Mouse (Mus musculus) liver, embryonic 11.5 days (tissue): ENCODE results near the gene Phc2. TPM values are rescaled to one million over a fixed set of nuclear protein-coding genes. Genes with fewer than 3 reads are reported as not detected.

Experiments
- ATAC-seq: fragments of 200-750 bp; cut with Nextera tagmentation; replicated peaks from 2 replicates; pipeline ENCODE4 v1.8.0; 2017; ENCODE audit warnings: moderate number of reproducible peaks, mild to moderate bottlenecking, moderate TSS enrichment, moderate library complexity; ENCODE audit not compliant: low FRiP score
- DNase-seq: peaks from one replicate; pipeline ENCODE4 v3.0.0-alpha.2; 2017; ENCODE audit warnings: low spot score
- H3K27ac ChIP-seq: fragments of 300-500 bp; sonication (generic); 2 replicates; pipeline ENCODE4 v1.5.1; 2014; ENCODE audit warnings: mild to moderate bottlenecking, low read depth, low read length, control low read depth
- H3K27me3 ChIP-seq: fragments of 300-500 bp; sonication (generic); replicated peaks from 2 replicates; pipeline ENCODE4 v1.6.1; 2014; ENCODE audit warnings: low read length, mixed read lengths; ENCODE audit not compliant: control insufficient read depth, insufficient read depth
- H3K36me3 ChIP-seq: fragments of 300-500 bp; sonication (generic); 2 replicates; pipeline ENCODE4 v1.6.1; 2014; ENCODE audit warnings: mild to moderate bottlenecking, low read length, moderate library complexity, mixed read lengths; ENCODE audit not compliant: control insufficient read depth, insufficient read depth
- H3K4me1 ChIP-seq: fragments of 300-500 bp; sonication (generic); replicated peaks from 2 replicates; pipeline ENCODE4 v1.6.1; 2014; ENCODE audit warnings: low read length, mixed read lengths; ENCODE audit not compliant: control insufficient read depth, insufficient read depth
- H3K4me2 ChIP-seq: fragments of 300-500 bp; sonication (generic); 2 replicates; pipeline ENCODE4 v1.6.1; 2014; ENCODE audit warnings: mild to moderate bottlenecking, control low read depth, moderate library complexity
- H3K4me3 ChIP-seq: fragments of 300-500 bp; sonication (generic); 2 replicates; pipeline ENCODE4 v1.5.1; 2014; ENCODE audit warnings: low read depth, low read length, control low read depth
- H3K9ac ChIP-seq: fragments of 300-500 bp; sonication (generic); 2 replicates; pipeline ENCODE4 v1.6.1; 2014; ENCODE audit warnings: low read depth, low read length, control low read depth
- H3K9me3 ChIP-seq: fragments of 300-500 bp; sonication (generic); 2 replicates; pipeline ENCODE4 v1.6.1; 2016; ENCODE audit warnings: low read length, inconsistent platforms, mixed read lengths; ENCODE audit not compliant: control insufficient read depth
- WGBS: fragments of 180-500 bp; shearing (Covaris S2); extraction: QIAGEN DNeasy Blood & Tissue Kit; methylation state at CpG from one replicate; pipeline ENCODE4 v1.1.7; 2014; 5-methylcytosine and 5-hydroxymethylcytosine counted together
- polyA plus RNA-seq: library from polyadenylated mRNA; unstranded; fragments of >200 nt; fragmentation: Nextera tagmentation; extraction: Ambion mirVana; gene quantifications from 2 replicates; pipeline ENCODE4 v1.2.1, GENCODE M21; 2014

Phc2 gene
- polyA plus RNA-seq, 1 experiment from 2014 or later: 39.3 TPM

GRCm38 (mm10) chr4:128692149-128692925 lies 37.8 kb downstream of the Phc2 start:
- H3K4me2 ChIP-seq: no peak overlapping the region
- no peaks in the 10 kb centered on the region for H3K27me3 ChIP-seq
- no peaks in the 10 kb centered on the region for H3K36me3 ChIP-seq
- no peak overlapping the region for H3K9ac ChIP-seq
- ATAC-seq: no peak
- H3K27ac ChIP-seq: no peak overlapping the region
- DNase-seq: no peak
- no peaks in the 10 kb centered on the region for H3K9me3 ChIP-seq
- no peak overlapping the region for H3K4me3 ChIP-seq
- H3K4me1 ChIP-seq: peaks cover 34% of the 10 kb centered on the region
- WGBS: 72% methylated on average over 13 of the region's 15 CpGs

DNA sequence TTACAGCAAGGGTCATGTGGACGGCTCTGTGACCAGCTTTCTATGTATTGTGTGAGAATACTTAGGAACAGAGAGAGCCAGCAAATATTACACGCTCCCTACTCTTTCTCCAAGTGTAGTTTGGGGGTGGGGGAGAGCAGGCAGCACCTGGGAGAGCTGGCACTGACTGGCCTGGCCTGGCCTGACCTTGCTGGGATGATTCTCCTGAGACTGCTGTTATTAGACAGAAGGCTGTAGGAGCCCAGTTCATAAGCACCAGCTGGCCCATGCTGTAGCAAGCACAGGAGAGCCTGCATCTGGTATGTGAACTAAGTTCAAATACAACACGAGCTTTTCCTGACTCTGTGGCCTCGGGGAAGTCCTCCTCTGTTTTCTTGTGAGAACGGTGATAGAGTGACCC lies 38.7 kb downstream of the Phc2 start:
- peaks cover 34% of the 10 kb centered on the region for H3K4me1 ChIP-seq
- H3K4me2 ChIP-seq: no peak overlapping the region
- H3K36me3 ChIP-seq: no peaks in the 10 kb centered on the region
- no peaks in the 10 kb centered on the region for H3K9me3 ChIP-seq
- H3K27me3 ChIP-seq: no peaks in the 10 kb centered on the region
- H3K4me3 ChIP-seq: no peak overlapping the region
- H3K9ac ChIP-seq: no peak overlapping the region
- DNase-seq (no peak), ATAC-seq (no peak)
- no peak overlapping the region for H3K27ac ChIP-seq
- 64% methylated on average over 5 of the region's 5 CpGs for whole genome bisulfite sequencing

DNA sequence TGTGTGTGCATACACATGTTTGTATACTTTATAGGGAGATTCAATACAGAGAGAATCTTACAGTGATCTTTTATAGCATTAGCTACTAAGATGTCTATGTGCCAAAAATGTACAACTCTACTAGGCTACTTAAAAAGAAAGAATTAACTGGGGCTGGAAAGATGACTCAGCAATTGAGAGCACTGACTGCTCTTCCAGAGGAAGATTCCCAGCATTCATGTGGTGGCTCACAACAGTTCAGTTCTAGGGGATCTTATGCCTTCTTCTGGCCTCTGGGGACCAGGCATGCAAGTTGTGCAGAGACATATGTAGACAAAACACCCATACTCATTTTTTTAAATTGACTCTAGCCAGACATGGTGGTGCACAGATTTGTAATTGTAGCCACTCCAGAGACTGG lies 39.8 kb downstream of the Phc2 start:
- no peaks in the 10 kb centered on the region for H3K27me3 ChIP-seq
- ATAC-seq (no peak), DNase-seq (no peak)
- no peak overlapping the region for H3K9ac ChIP-seq
- no peak overlapping the region for H3K27ac ChIP-seq
- no peak overlapping the region for H3K4me2 ChIP-seq
- no peaks in the 10 kb centered on the region for H3K36me3 ChIP-seq
- peaks cover 27% of the 10 kb centered on the region for H3K4me1 ChIP-seq
- no peaks in the 10 kb centered on the region for H3K9me3 ChIP-seq
- H3K4me3 ChIP-seq: no peak overlapping the region

- peaks cover 24% of the 10 kb centered on the region for H3K4me1 ChIP-seq
- H3K4me3 ChIP-seq: no peak overlapping the region
- no peak overlapping the region for H3K9ac ChIP-seq
- DNase-seq (no peak), ATAC-seq (no peak)
- no peaks in the 10 kb centered on the region for H3K9me3 ChIP-seq
- H3K27me3 ChIP-seq: no peaks in the 10 kb centered on the region
- H3K4me2 ChIP-seq: no peak overlapping the region
- H3K36me3 ChIP-seq: no peaks in the 10 kb centered on the region
- H3K27ac ChIP-seq: no peak overlapping the region
- WGBS: 71% methylated on average over 7 of the region's 7 CpGs
Measured at GRCm38 (mm10) chr4:128695149-128695548, 40.6 kb downstream of the Phc2 start.

DNA sequence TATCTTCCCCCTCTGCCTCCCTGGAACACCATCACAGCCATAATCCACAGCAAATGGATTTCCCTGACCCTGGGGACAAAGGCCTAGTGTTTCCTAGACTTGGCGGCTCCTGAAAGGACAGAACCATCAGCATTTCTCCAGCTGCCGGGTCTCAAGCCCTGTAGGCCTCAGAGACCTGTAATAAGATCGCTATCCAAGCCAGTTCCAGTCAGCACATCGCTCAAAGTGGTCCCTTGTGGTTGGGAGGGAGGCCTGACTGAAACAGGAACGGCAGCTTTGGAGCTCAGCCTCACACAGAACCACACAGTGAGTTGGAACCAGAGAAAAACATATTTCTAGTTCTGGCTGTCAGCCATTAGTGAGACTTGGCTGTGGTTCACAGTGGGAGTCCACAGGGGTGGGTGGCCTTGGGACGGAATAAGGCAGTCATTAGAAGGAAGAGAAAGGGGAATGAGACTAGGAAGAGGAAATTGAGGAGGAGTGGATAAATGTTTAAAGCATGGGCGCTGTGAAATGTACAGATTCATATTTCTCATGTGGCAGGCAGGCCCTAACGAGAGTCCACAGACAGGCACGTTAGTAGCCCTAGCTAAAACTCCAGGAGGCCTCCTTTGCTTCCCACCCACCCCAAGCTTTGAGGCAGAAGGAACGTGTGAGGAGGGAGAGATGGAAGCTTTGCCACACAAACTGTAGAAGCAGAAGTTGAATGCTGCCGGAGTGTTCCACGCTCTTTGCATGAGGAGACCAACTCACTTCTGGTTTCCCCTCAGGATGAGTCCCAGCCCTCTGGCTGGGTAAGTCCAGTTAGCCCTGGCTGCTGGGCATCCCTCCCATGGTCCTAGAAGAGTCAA lies 43.7 kb downstream of the Phc2 start:
- H3K27ac ChIP-seq: peak overlapping the region; percentile 8; the same call in 1 of the 2 replicates
- peaks cover 8% of the 10 kb centered on the region; the same call in 1 of the 2 replicates for H3K4me1 ChIP-seq
- ATAC-seq (no peak), DNase-seq (no peak)
- no peak overlapping the region for H3K4me2 ChIP-seq
- no peak overlapping the region for H3K4me3 ChIP-seq
- no peak overlapping the region for H3K9ac ChIP-seq
- H3K27me3 ChIP-seq: no peaks in the 10 kb centered on the region
- no peaks in the 10 kb centered on the region for H3K36me3 ChIP-seq
- 62% methylated on average over 12 of the region's 12 CpGs for WGBS
- H3K9me3 ChIP-seq: no peaks in the 10 kb centered on the region

DNA sequence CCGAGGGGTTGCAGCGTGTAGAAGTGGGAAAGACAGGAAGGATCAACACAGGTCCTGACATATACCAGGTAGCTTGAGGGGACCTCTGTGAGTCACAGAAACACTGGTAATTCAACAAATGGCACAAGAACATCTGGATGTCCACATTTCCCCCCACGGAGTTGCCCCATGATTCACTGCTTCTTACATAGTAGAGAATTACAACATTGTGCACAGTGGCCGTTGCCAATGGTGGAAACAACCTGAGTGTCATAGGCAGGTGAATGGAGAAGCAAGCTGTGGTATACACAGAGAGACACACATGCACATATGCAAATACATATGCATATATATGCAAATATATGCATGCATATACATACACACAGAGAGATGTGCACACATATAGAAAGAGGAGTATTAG lies 45.4 kb downstream of the Phc2 start:
- Histone ChIP-seq H3K4me1 (peaks cover 5% of the 10 kb centered on the region; the same call in 1 of the 2 replicates), H3K27ac (no peak overlapping the region), H3K9ac (no peak overlapping the region), H3K9me3 (no peaks in the 10 kb centered on the region), H3K4me3 (no peak overlapping the region), H3K4me2 (no peak overlapping the region), H3K27me3 (no peaks in the 10 kb centered on the region), H3K36me3 (no peaks in the 10 kb centered on the region)
- DNase-seq (no peak), ATAC-seq (no peak)
- 79% methylated on average over 4 of the region's 4 CpGs for WGBS

- no peaks in the 10 kb centered on the region for H3K27me3 ChIP-seq
- WGBS: 59% methylated on average over 2 of the region's 2 CpGs
Measured at GRCm38 (mm10) chr4:128700543-128700942, 46.0 kb downstream of the Phc2 start.

GRCm38 (mm10) chr4:128705138-128705720 lies 50.7 kb downstream of the Phc2 start:
- Histone ChIP-seq H3K27me3 (peaks cover 4% of the 10 kb centered on the region; the same call in 1 of the 2 replicates), H3K4me1 (peaks cover 4% of the 10 kb centered on the region), H3K36me3 (no peaks in the 10 kb centered on the region), H3K9ac (no peak overlapping the region), H3K27ac (no peak overlapping the region), H3K4me2 (no peak overlapping the region), H3K9me3 (no peaks in the 10 kb centered on the region), H3K4me3 (no peak overlapping the region)
- DNase-seq (no peak), ATAC-seq (no peak)
- WGBS: 82% methylated on average over 15 of the region's 15 CpGs

More at GRCm38 (mm10) chr4:128700543-128700942, 46.0 kb downstream of the Phc2 start:
- Histone ChIP-seq H3K9me3 (no peaks in the 10 kb centered on the region), H3K4me1 (peaks cover 3% of the 10 kb centered on the region; the same call in 1 of the 2 replicates), H3K4me3 (no peak overlapping the region), H3K36me3 (no peaks in the 10 kb centered on the region), H3K27ac (no peak overlapping the region), H3K4me2 (no peak overlapping the region), H3K9ac (no peak overlapping the region)
- ATAC-seq: no peak
- no peak for DNase-seq
